Mouse (Mus musculus) neural tube, embryonic 11.5 days (tissue): ENCODE data around the gene Cercam. TPM values are rescaled to one million over a fixed set of nuclear protein-coding genes. Genes with fewer than 3 reads are reported as not detected.
A peak's percentile ranks its signal among the peaks of the same experiment; 100 is the strongest.

Source experiments
- ATAC-seq: fragments of 200-750 bp; cut with Nextera tagmentation; 2 replicates; pipeline ENCODE4 v1.8.0; 2017; ENCODE audit warnings: moderate number of reproducible peaks, mild to moderate bottlenecking, moderate TSS enrichment, moderate library complexity; ENCODE audit not compliant: insufficient read depth, low FRiP score, low TSS enrichment
- DNase-seq: peaks from one replicate; pipeline ENCODE4 v3.0.0-alpha.2; 2015; ENCODE audit warnings: low spot score
- H3K27ac ChIP-seq: fragments of 300-500 bp; sonication (generic); 2 replicates; pipeline ENCODE4 v1.5.1; 2014; ENCODE audit warnings: low read depth, mild to moderate bottlenecking, low read length
- H3K27me3 ChIP-seq: fragments of 300-500 bp; sonication (generic); 2 replicates; pipeline ENCODE4 v1.6.1; 2014; ENCODE audit warnings: mild to moderate bottlenecking, low read length, mixed read lengths; ENCODE audit not compliant: control insufficient read depth, insufficient read depth
- H3K36me3 ChIP-seq: fragments of 300-500 bp; sonication (generic); 2 replicates; pipeline ENCODE4 v1.6.1; 2014; ENCODE audit warnings: mild to moderate bottlenecking, low read length, moderate library complexity, mixed read lengths; ENCODE audit not compliant: control insufficient read depth, insufficient read depth
- H3K4me1 ChIP-seq: fragments of 300-500 bp; sonication (generic); 2 replicates; pipeline ENCODE4 v1.6.1; 2014; ENCODE audit warnings: low read length, mixed read lengths; ENCODE audit not compliant: control insufficient read depth, insufficient read depth
- H3K4me2 ChIP-seq: fragments of 300-500 bp; sonication (generic); 2 replicates; pipeline ENCODE4 v1.6.1; 2014; ENCODE audit warnings: low read depth, mild to moderate bottlenecking, moderate library complexity
- H3K4me3 ChIP-seq: fragments of 300-500 bp; sonication (generic); 2 replicates; pipeline ENCODE4 v1.5.1; 2014; ENCODE audit warnings: low read depth, low read length
- H3K9ac ChIP-seq: fragments of 300-500 bp; sonication (generic); 2 replicates; pipeline ENCODE4 v1.6.1; 2014; ENCODE audit warnings: mild to moderate bottlenecking, low read length
- H3K9me3 ChIP-seq: fragments of 300-500 bp; sonication (generic); 2 replicates; pipeline ENCODE4 v1.6.1; 2016; ENCODE audit warnings: low read length; ENCODE audit not compliant: control insufficient read depth
- WGBS: fragments of 180-500 bp; shearing (Covaris S2); extraction: QIAGEN DNeasy Blood & Tissue Kit; methylation state at CpG from one replicate; pipeline ENCODE4 v1.1.7; 2014; 5-methylcytosine and 5-hydroxymethylcytosine counted together
- polyA plus RNA-seq: library from polyadenylated mRNA; unstranded; fragments of >200 nt; fragmentation: Nextera tagmentation; extraction: Ambion mirVana; gene quantifications from 2 replicates; pipeline ENCODE4 v1.2.1, GENCODE M21; 2014

Cercam gene
- polyA plus RNA-seq, 1 experiment from 2014 or later: 17.5 TPM

DNA sequence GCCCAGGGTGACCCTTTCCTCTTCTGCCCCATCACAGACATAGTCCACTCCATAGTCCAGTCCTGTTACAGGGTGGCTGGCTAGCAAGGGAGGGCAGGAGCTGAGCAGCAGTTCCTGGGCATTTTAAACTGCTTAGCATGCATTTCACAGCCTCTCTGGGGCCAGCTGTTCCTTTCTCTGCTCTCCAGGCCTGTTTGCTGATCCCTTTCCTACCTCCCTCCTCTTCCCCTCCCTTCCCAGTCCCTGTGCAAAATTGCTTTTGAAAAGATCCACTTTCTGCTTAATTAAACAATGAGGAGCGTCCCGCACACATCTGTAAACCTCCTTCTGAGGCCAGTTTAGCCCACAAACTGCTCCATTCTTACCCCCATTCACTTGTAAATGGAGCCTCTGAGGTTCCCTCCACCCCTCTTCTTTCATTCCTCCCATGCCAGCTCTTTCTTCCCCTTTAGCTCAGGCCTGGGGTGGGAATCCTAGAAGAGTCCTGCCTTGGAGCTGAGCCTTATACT is 33.5 kb upstream of the Cercam start:
- H3K9me3 ChIP-seq: no peaks in the 10 kb centered on the region
- peak overlapping the region; percentile 85 for H3K27ac ChIP-seq
- ATAC-seq (peak; percentile 46), DNase-seq (peak; percentile 67)
- peaks cover 31% of the 10 kb centered on the region for H3K4me1 ChIP-seq
- peaks cover 4% of the 10 kb centered on the region; the same call in 1 of the 2 replicates for H3K36me3 ChIP-seq
- H3K4me2 ChIP-seq: no peak overlapping the region
- peak overlapping the region; percentile 31; the same call in 1 of the 2 replicates for H3K9ac ChIP-seq
- no peaks in the 10 kb centered on the region for H3K27me3 ChIP-seq
- H3K4me3 ChIP-seq: no peak overlapping the region
- 11% methylated on average over 2 of the region's 2 CpGs for WGBS

DNA sequence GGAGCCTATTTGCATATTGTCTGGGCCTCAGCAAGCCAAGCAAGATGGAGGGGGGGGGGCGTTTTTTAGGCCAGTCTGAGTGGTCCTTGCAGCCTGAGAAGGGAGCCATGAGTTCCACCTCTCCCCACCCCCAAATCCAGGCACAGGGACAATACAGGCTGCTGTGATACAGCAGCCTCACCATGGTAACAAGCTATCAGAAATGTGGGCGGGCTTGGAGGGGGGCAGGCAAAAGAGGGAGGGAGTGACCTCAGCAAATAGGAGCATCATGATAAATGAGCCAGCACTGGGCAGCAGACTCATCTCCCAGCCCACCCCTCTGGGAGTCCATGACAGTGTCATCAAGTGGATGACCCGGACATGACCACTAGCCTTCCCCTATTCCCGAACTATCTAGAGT is 29.5 kb upstream of the Cercam start:
- ATAC-seq: peak; percentile 70
- H3K36me3 ChIP-seq: no peaks in the 10 kb centered on the region; the same call in 1 of the 2 replicates

DNA sequence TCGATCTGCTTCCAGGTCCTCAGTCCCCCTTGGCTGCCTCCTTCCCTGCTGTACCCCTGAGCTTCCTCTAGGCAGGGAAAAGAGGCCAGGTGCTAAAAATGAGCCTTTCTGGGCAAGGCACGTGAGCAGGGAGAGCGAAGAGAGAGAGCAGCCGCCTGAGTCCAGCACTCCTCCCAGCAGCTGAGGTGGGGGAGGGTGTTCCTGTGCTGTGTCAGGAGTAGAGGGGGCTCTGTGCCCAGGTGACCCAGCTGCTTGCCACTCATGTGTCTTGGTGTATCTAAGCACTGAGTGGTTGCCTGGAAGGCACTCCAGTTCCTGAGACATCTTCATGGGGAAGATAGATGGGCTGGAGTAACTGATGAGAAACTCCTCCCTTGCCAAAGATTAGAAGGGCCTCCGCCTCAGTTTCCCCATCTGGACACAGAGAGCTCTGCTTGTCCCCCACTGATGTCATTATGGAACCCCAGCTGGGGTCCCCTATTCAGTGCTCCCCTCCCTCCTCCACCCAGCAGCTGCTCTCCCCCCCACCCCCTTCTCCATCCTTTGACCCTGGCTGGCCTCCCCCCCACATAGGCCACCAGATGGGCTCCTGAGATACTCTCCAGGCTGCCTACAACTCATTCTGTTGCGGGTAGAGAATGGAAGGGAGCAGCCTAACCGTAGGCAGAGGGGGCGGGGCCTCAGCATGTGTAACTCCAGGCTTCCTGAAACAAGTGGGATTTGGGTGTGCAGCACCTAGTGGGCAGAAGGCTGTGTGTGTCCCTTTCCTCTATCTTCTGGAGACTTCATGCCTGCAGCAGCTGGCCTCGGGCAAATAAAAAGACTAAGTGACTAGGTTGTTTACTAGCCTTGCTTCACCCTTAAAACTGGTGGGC is 25.5 kb upstream of the Cercam start:
- peaks cover 16% of the 10 kb centered on the region for H3K27me3 ChIP-seq
- peak; percentile 80 for DNase-seq
- no peaks in the 10 kb centered on the region for H3K9me3 ChIP-seq
- 34% methylated on average over 9 of the region's 9 CpGs for WGBS
- peaks cover 49% of the 10 kb centered on the region for H3K4me1 ChIP-seq
- H3K4me2 ChIP-seq: peak overlapping the region; percentile 81
- peak overlapping the region; percentile 99 for H3K9ac ChIP-seq
- H3K36me3 ChIP-seq: no peaks in the 10 kb centered on the region
- ATAC-seq: peak; percentile 46
- peak overlapping the region; percentile 99 for H3K27ac ChIP-seq
- peak overlapping the region; percentile 90 for H3K4me3 ChIP-seq

More for the DNA sequence above, 29.5 kb upstream of the Cercam start:
- 23% methylated on average over 4 of the region's 4 CpGs for whole genome bisulfite sequencing
- H3K27ac ChIP-seq: peak overlapping the region; percentile 84
- peaks cover 4% of the 10 kb centered on the region; the same call in 1 of the 2 replicates for H3K27me3 ChIP-seq
- peak; percentile 85 for DNase-seq
- no peak overlapping the region; the same call in 1 of the 2 replicates for H3K9ac ChIP-seq
- H3K4me3 ChIP-seq: no peak overlapping the region
- H3K4me2 ChIP-seq: no peak overlapping the region
- H3K4me1 ChIP-seq: peaks cover 47% of the 10 kb centered on the region
- H3K9me3 ChIP-seq: no peaks in the 10 kb centered on the region

DNA sequence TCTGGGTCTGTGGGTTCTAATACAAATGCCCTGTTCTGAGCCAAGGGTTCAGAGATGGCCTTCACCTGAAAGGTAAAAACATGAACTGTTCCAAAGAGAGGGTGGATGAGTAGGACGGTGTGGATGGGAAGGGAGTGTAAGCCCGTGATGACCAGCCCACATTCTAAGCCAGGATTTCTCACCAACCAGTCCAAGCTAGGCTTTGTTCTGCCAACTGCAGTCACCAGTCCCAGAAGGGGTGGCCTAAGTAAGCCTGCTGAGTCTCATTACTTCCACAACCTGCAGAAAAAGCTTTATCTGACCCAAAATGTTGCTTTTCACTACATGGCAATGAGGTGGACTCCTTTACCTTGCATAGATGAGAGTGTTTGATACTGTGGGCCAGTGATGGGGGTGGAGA is 24.8 kb upstream of the Cercam start:
- Histone ChIP-seq H3K4me2 (peak overlapping the region; percentile 81), H3K36me3 (no peaks in the 10 kb centered on the region), H3K9me3 (no peaks in the 10 kb centered on the region), H3K27ac (peak overlapping the region; percentile 99), H3K27me3 (peaks cover 16% of the 10 kb centered on the region), H3K4me3 (peak overlapping the region; percentile 90), H3K9ac (peak overlapping the region; percentile 99), H3K4me1 (peaks cover 44% of the 10 kb centered on the region)
- ATAC-seq (no peak), DNase-seq (no peak)
- 39% methylated on average over 2 of the region's 2 CpGs for WGBS

DNA sequence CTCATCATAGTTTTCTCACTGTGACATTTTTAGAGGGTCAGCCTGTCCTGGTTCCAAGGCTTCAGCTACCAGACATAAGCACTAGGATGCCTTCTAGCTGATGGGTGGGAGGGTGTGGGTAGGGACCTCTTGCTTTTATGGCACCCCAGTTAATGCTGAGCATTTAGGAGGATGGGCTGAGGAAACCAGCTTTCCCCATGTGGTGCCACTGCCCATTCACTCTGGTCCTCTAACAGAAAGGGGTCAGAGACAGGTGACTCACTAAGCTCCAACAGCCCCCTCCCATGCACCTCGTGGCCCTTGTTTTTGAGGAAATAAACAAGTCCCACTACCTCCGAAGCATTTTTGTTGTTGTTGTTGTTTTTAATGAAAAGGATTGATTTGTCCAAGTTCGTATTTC is 24.3 kb upstream of the Cercam start:
- peaks cover 49% of the 10 kb centered on the region for H3K4me1 ChIP-seq
- peak overlapping the region; percentile 90 for H3K4me3 ChIP-seq
- no peaks in the 10 kb centered on the region for H3K9me3 ChIP-seq
- peak overlapping the region; percentile 81 for H3K4me2 ChIP-seq
- ATAC-seq: no peak
- H3K27ac ChIP-seq: peak overlapping the region; percentile 99
- no peaks in the 10 kb centered on the region for H3K36me3 ChIP-seq
- DNase-seq: no peak
- H3K9ac ChIP-seq: peak overlapping the region; percentile 99
- 1% methylated on average over 3 of the region's 3 CpGs for WGBS
- H3K27me3 ChIP-seq: peaks cover 16% of the 10 kb centered on the region

DNA sequence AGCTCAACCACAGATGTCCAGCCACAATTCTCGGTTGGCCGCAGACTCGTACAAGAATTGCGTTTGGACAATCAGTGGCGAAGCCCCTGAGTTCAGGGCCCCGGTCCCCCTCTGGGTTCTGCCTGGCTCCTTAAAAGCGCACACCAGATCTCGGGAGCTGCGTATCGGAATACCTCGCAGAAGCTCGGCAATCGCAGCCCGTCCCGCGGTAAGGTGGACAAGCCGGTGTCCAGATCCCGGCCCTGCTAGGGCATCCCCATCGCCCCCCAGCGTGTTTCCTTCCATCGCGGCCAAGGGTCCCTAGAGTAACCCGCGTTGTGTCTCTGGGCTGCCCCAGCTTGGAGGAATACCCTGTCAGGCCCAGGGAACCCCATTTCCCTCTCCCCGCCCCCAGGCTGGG is 23.3 kb upstream of the Cercam start:
- Histone ChIP-seq H3K9ac (peak overlapping the region; percentile 99), H3K36me3 (no peaks in the 10 kb centered on the region), H3K27me3 (peaks cover 16% of the 10 kb centered on the region), H3K4me2 (peak overlapping the region; percentile 81), H3K4me1 (peaks cover 50% of the 10 kb centered on the region), H3K27ac (peak overlapping the region; percentile 99), H3K9me3 (no peaks in the 10 kb centered on the region), H3K4me3 (peak overlapping the region; percentile 90)
- 1% methylated on average over 25 of the region's 25 CpGs for WGBS
- DNase-seq: peak; percentile 51
- ATAC-seq: no peak

DNA sequence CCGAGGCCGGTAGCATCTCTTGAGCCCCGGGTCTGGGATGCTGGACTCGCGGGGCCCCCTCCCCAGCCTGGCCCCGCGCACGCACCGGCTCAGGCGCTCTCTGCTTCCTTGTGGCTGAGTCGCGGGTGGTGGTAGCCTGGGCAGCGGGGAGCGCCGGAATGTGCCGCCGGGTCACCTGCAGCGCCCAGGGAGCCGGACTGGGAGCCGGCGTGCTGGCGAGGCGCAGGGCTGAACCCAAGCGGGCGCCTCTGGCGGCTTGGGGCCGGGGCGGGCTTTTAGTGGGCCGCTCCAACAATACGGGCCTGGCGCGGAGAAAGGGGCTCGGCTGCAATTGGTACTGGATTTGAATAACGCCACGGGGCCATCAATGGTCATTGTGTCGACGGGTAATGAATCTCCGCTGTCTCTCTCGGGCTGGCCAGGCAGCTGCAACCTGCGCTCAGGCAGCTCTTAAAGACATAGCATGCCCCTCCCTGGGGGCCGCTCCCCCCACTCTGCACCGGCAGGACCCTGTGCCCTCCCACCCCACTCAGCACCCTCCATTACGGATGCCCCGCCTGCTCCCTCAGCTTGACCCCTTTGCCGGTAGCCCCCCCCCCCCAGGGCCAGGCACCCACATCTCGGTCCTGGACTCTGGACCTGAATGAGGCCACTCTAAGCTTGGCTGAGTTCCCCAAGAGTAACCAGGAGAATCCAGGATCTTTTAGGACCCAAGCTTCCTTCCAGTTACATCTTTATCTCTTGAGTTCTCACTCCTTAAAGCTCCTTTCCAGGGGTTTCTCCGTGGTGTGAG is 22.7 kb upstream of the Cercam start:
- WGBS: 2% methylated on average over 45 of the region's 47 CpGs
- peaks cover 16% of the 10 kb centered on the region for H3K27me3 ChIP-seq
- H3K4me3 ChIP-seq: peak overlapping the region; percentile 90
- peak overlapping the region; percentile 99 for H3K27ac ChIP-seq
- H3K36me3 ChIP-seq: no peaks in the 10 kb centered on the region
- H3K4me1 ChIP-seq: peaks cover 50% of the 10 kb centered on the region
- ATAC-seq (peak; percentile 67), DNase-seq (peak; percentile 88)
- no peaks in the 10 kb centered on the region for H3K9me3 ChIP-seq
- H3K4me2 ChIP-seq: peak overlapping the region; percentile 81
- peak overlapping the region; percentile 99 for H3K9ac ChIP-seq

DNA sequence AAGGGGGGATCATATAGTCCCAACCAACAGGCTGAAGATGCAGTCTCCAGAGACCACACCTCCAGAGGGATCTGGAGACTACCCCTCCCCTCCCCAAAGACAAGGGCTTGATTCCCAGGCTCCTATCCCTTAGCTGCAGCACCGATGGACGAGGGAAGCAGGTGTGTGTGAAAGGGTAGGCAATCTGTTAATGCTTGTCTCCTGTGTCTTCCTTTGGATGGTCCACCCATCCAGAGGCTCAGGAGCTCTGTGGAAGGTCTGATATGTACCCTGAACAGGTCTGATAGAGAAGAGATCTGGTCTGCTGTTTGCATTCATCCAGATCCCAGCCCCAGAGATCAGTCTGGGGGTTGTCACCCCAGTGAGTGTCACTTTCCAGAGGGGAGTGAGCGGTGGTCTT is 22.1 kb upstream of the Cercam start:
- Histone ChIP-seq H3K27me3 (peaks cover 16% of the 10 kb centered on the region), H3K27ac (peak overlapping the region; percentile 99), H3K4me1 (peaks cover 50% of the 10 kb centered on the region), H3K4me3 (peak overlapping the region; percentile 90), H3K36me3 (no peaks in the 10 kb centered on the region), H3K9me3 (no peaks in the 10 kb centered on the region), H3K9ac (peak overlapping the region; percentile 99), H3K4me2 (peak overlapping the region; percentile 81)
- DNase-seq (no peak), ATAC-seq (no peak)
- 19% methylated on average over 3 of the region's 3 CpGs for whole genome bisulfite sequencing
